Mouse (Mus musculus) C2C12 (cell line): ENCODE data around the gene Npl.

ENCODE experiments used
- CTCF ChIP-seq: IDR thresholded peaks from one replicate; pipeline ENCODE4 v1.5.1; 2011; ENCODE audit not compliant: control insufficient read depth, insufficient read depth, insufficient read length
- MAX ChIP-seq: IDR thresholded peaks from one replicate; pipeline ENCODE4 v1.6.1; 2011; ENCODE audit warnings: mild to moderate bottlenecking, control low read depth
- MYOD1 ChIP-seq: IDR thresholded peaks from one replicate; pipeline ENCODE4 v1.6.1; 2011; ENCODE audit warnings: low read depth; ENCODE audit not compliant: control insufficient read depth, insufficient read length

GRCm38 (mm10) chr1:153547555-153547954, 2.3 kb downstream of the Npl start:
- TF ChIP-seq CTCF (no peak), MAX (no peak), MYOD1 (no peak)
